Mouse (Mus musculus) layer of hippocampus, postnatal 36 days (tissue): ENCODE data around the gene Fastk. TPM values are rescaled to one million over a fixed set of nuclear protein-coding genes. Genes with fewer than 3 reads are reported as not detected.

Experiments
- DNase-seq, 2 experiments: peaks; one replicate each; pipeline ENCODE4 v3.0.0; 2022
- total RNA-seq, 2 experiments: library from RNA; stranded (reverse); gene quantifications; 2 replicates each; pipeline ENCODE4 v1.2.3; 2021

Fastk gene
- total RNA-seq, 2 experiments from 2014 or later: 121 to 144 TPM

- DNase-seq: peak; percentile 45 to 51
Measured at GRCm38 (mm10) chr5:24452691-24453233, 7.7 kb upstream of the Fastk start.

GRCm38 (mm10) chr5:24452030-24452690 lies 7.1 kb upstream of the Fastk start, which contains the start of gene Agap3:
TSS of gene Agap3 (plus strand) at chr5:24452177.
- DNase-seq: peak in 1 of 2 experiments; percentile 50

GRCm38 (mm10) chr5:24451264-24452029 lies 6.4 kb upstream of the Fastk start:
- peak; percentile 85 for DNase-seq

- peak; percentile 86 to 87 for DNase-seq
Measured at GRCm38 (mm10) chr5:24447624-24448298, 2.7 kb upstream of the Fastk start, which contains the start of gene Tmub1. TSS of gene Tmub1 (minus strand) at chr5:24447854.

- DNase-seq: no peak
Measured at GRCm38 (mm10) chr5:24446630-24447029, 1.5 kb upstream of the Fastk start.

- no peak for DNase-seq
Measured at GRCm38 (mm10) chr5:24445428-24446080, 467 bp upstream of the Fastk start.

GRCm38 (mm10) chr5:24443927-24444326 lies 1.2 kb downstream of the Fastk start:
- DNase-seq: no peak

GRCm38 (mm10) chr5:24443204-24443603 lies 1.9 kb downstream of the Fastk start:
- no peak for DNase-seq

GRCm38 (mm10) chr5:24442029-24442428 lies 3.1 kb downstream of the Fastk start:
- DNase-seq: no peak

- no peak for DNase-seq
Measured at GRCm38 (mm10) chr5:24441187-24441586, 3.9 kb downstream of the Fastk start.

- DNase-seq: no peak
Measured at GRCm38 (mm10) chr5:24433993-24434392, 11.1 kb downstream of the Fastk start.

- DNase-seq: no peak
Measured at GRCm38 (mm10) chr5:24428596-24428995, 16.5 kb downstream of the Fastk start.

GRCm38 (mm10) chr5:24427981-24428402 lies 17.1 kb downstream of the Fastk start:
- DNase-seq: no peak

- DNase-seq: no peak
Measured at GRCm38 (mm10) chr5:24427285-24427633, 17.8 kb downstream of the Fastk start.

- no peak for DNase-seq
Measured at GRCm38 (mm10) chr5:24426556-24427284, 18.4 kb downstream of the Fastk start.

- DNase-seq: no peak
Measured at GRCm38 (mm10) chr5:24426037-24426432, 19.1 kb downstream of the Fastk start.

- no peak for DNase-seq
Measured at GRCm38 (mm10) chr5:24425421-24426036, 19.6 kb downstream of the Fastk start.

GRCm38 (mm10) chr5:24424861-24425411 lies 20.2 kb downstream of the Fastk start:
- DNase-seq: peak; percentile 73 to 74

GRCm38 (mm10) chr5:24424004-24424781 lies 20.9 kb downstream of the Fastk start:
- DNase-seq: peak; percentile 53 to 55
